Mouse (Mus musculus): ENCODE measurements around the gene Plcg2.
A peak's percentile ranks its signal among the peaks of the same experiment; 100 is the strongest.

The Plcg2 gene

GRCm38 (mm10) chr8:117550529-117550928 lies 52.4 kb downstream of the Plcg2 start:
- no peak for DNase-seq

GRCm38 (mm10) chr8:117561014-117561413 lies 62.9 kb downstream of the Plcg2 start:
- DNase-seq, result no peak

GRCm38 (mm10) chr8:117561735-117562361 lies 63.8 kb downstream of the Plcg2 start:
- peak; percentile 26 for DNase-seq

GRCm38 (mm10) chr8:117562445-117563014 lies 64.4 kb downstream of the Plcg2 start:
- no peak for DNase-seq

- DNase-seq, result peak; percentile 79
Measured at GRCm38 (mm10) chr8:117569409-117569808, 71.3 kb downstream of the Plcg2 start.

- no peak for DNase-seq
Measured at GRCm38 (mm10) chr8:117576291-117576785, 78.2 kb downstream of the Plcg2 start.

- DNase-seq, result no peak
Measured at GRCm38 (mm10) chr8:117577059-117577458, 79.0 kb downstream of the Plcg2 start.

- DNase-seq, result no peak
Measured at GRCm38 (mm10) chr8:117577883-117578282, 79.8 kb downstream of the Plcg2 start.

- DNase-seq, result no peak
Measured at GRCm38 (mm10) chr8:117578856-117579255, 80.8 kb downstream of the Plcg2 start.

GRCm38 (mm10) chr8:117593862-117594261 lies 95.8 kb downstream of the Plcg2 start:
- DNase-seq, result no peak

GRCm38 (mm10) chr8:117595001-117595400 lies 96.9 kb downstream of the Plcg2 start:
- no peak for DNase-seq

GRCm38 (mm10) chr8:117596777-117597176 lies 98.7 kb downstream of the Plcg2 start:
- DNase-seq, result no peak

- DNase-seq, result peak; percentile 9
Measured at GRCm38 (mm10) chr8:117600839-117601238, 102.7 kb downstream of the Plcg2 start.

GRCm38 (mm10) chr8:117604101-117604500 lies 106.0 kb downstream of the Plcg2 start:
- DNase-seq, result no peak

- DNase-seq, result no peak
Measured at GRCm38 (mm10) chr8:117604671-117605070, 106.6 kb downstream of the Plcg2 start.

- no peak for DNase-seq
Measured at GRCm38 (mm10) chr8:117605201-117605600, 107.1 kb downstream of the Plcg2 start.

- no peak for DNase-seq
Measured at GRCm38 (mm10) chr8:117610506-117610905, 112.4 kb downstream of the Plcg2 start.

- DNase-seq, result no peak
Measured at GRCm38 (mm10) chr8:117612861-117613260, 114.8 kb downstream of the Plcg2 start.

GRCm38 (mm10) chr8:117626040-117626838 lies 128.1 kb downstream of the Plcg2 start:
- DNase-seq, result peak; percentile 53

- no peak for DNase-seq
Measured at GRCm38 (mm10) chr8:117627096-117627495, 129.0 kb downstream of the Plcg2 start.

GRCm38 (mm10) chr8:117632532-117632931 lies 134.4 kb downstream of the Plcg2 start:
- no peak for DNase-seq

- DNase-seq, result no peak
Measured at GRCm38 (mm10) chr8:117634406-117634805, 136.3 kb downstream of the Plcg2 start.

- DNase-seq, result no peak
Measured at GRCm38 (mm10) chr8:117637462-117637861, 139.4 kb downstream of the Plcg2 start.

GRCm38 (mm10) chr8:117639631-117640030 lies 141.5 kb downstream of the Plcg2 start:
- no peak for DNase-seq
